Mouse (Mus musculus) ES-E14 (cell line): Measurements from ENCODE around the gene Ackr3. TPM values are rescaled to one million over a fixed set of nuclear protein-coding genes. Genes with fewer than 3 reads are reported as not detected.

Source experiments
- DNase-seq: peaks from one replicate; pipeline ENCODE4 v3.0.0-alpha.2; 2013; ENCODE audit warnings: low read depth, low spot score
- H3K27ac ChIP-seq: 2 replicates; pipeline ENCODE4 v1.5.1; 2012; ENCODE audit warnings: low read depth, mild to moderate bottlenecking, low read length, moderate library complexity, mixed read lengths; ENCODE audit not compliant: poor library complexity, insufficient read depth, severe bottlenecking
- H3K36me3 ChIP-seq: 2 replicates; pipeline ENCODE4 v1.6.1; 2012; ENCODE audit warnings: mild to moderate bottlenecking, low read length, moderate library complexity, mixed read lengths; ENCODE audit not compliant: control insufficient read depth, poor library complexity, insufficient read depth, severe bottlenecking
- H3K4me1 ChIP-seq, 2 experiments: fragments of 150-350 bp in 1 of 2; sonication (generic) in 1 of 2; 2 replicates each; pipeline ENCODE4 v1.6.1; 2012; ENCODE audit warnings: low read length in 2 of 2, mild to moderate bottlenecking in 1 of 2, mixed read lengths in 1 of 2; ENCODE audit not compliant: control insufficient read depth in 2 of 2, insufficient read depth in 2 of 2, poor library complexity in 1 of 2
- H3K4me3 ChIP-seq, 2 experiments: fragments of 150-350 bp in 1 of 2; sonication (generic) in 1 of 2; 2 replicates each; pipeline ENCODE4 v1.5.1; 2012; ENCODE audit warnings: low read length in 2 of 2, low read depth in 1 of 2, mild to moderate bottlenecking in 1 of 2, mixed read lengths in 1 of 2; ENCODE audit not compliant: insufficient read depth in 1 of 2, poor library complexity in 1 of 2, severe bottlenecking in 1 of 2
- H3K9ac ChIP-seq: 2 replicates; pipeline ENCODE4 v1.6.1; 2012; ENCODE audit warnings: low read depth, mild to moderate bottlenecking, low read length, mixed read lengths; ENCODE audit not compliant: poor library complexity, insufficient read depth, severe bottlenecking
- H3K9me3 ChIP-seq: fragments of 150-350 bp; sonication (generic); 2 replicates; pipeline ENCODE4 v1.6.1; 2012; ENCODE audit warnings: low read depth, mild to moderate bottlenecking, low read length; ENCODE audit not compliant: control insufficient read depth, insufficient read depth
- CHD2 ChIP-seq: IDR thresholded peaks from 2 replicates; pipeline ENCODE4 v1.6.1; 2014; ENCODE audit warnings: mild to moderate bottlenecking, low read depth, low read length, inconsistent platforms
- HCFC1 ChIP-seq: IDR thresholded peaks from 2 replicates; pipeline ENCODE4 v1.6.1; 2012; ENCODE audit warnings: low read length, inconsistent platforms, borderline replicate concordance; ENCODE audit not compliant: insufficient read depth
- MAFK ChIP-seq: IDR thresholded peaks from 2 replicates; pipeline ENCODE4 v1.6.1; 2014; ENCODE audit warnings: mild to moderate bottlenecking, low read depth, low read length, inconsistent platforms; ENCODE audit not compliant: insufficient read depth
- ZC3H11A ChIP-seq: IDR thresholded peaks from 2 replicates; pipeline ENCODE4 v1.6.1; 2012; ENCODE audit warnings: low read depth, mild to moderate bottlenecking, inconsistent platforms, low read length, borderline replicate concordance
- ZNF384 ChIP-seq: IDR thresholded peaks from 2 replicates; pipeline ENCODE4 v1.6.1; 2012; ENCODE audit warnings: low read depth, low read length, inconsistent platforms
- in situ Hi-C, 2 experiments: fragments of 600-800 bp; cut with MboI; formaldehyde crosslinking; loops; one replicate each; pipeline ENCODE4 v1.15.1; 2025; ENCODE audit warnings: low sequenced_read_pairs in 2 of 2, inconsistent platforms in 1 of 2; ENCODE audit not compliant: unreplicated experiment in 2 of 2
- total RNA-seq: library from RNA; depleted of rRNA; stranded (reverse); fragments of 300-350 nt; gene quantifications from 2 replicates; pipeline ENCODE4 v1.2.3, GENCODE M21; 2012

Gene Ackr3
- total RNA-seq, 1 experiment, result 2.2 TPM

DNA sequence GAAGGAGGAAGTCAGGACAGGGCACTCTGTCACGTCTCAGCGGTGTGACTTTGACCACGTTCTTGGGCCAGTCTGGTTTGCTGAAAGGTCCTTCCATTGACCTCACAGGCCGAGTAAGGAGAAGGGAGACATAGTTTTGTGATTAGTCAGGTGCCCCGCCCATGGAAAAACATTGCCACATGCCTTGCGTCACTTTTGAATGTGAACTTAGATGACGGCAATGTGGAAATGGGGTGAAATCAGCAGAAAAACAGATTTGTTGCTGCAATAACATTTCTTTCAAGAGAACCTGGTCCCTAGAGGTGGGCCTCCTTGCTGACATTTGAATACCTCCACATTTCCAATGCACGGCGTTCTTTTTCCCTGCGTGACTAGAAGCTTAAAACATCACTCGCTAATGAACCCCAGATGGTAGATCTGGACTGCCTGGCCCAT is 30.9 kb downstream of the Ackr3 start:
- H3K4me3 ChIP-seq, result no peak overlapping the region
- no peaks in the 10 kb centered on the region for H3K4me1 ChIP-seq
- H3K36me3 ChIP-seq, result no peaks in the 10 kb centered on the region
- no peak overlapping the region for H3K9ac ChIP-seq
- in situ Hi-C loops, result no loop called here
- no peak for DNase-seq
- H3K9me3 ChIP-seq, result no peaks in the 10 kb centered on the region
- no peak for TF ChIP-seq MAFK
- no peak for TF ChIP-seq HCFC1
- no peak for TF ChIP-seq ZC3H11A
- no peak for TF ChIP-seq CHD2
- no peak for TF ChIP-seq ZNF384
- no peak overlapping the region for H3K27ac ChIP-seq

DNA sequence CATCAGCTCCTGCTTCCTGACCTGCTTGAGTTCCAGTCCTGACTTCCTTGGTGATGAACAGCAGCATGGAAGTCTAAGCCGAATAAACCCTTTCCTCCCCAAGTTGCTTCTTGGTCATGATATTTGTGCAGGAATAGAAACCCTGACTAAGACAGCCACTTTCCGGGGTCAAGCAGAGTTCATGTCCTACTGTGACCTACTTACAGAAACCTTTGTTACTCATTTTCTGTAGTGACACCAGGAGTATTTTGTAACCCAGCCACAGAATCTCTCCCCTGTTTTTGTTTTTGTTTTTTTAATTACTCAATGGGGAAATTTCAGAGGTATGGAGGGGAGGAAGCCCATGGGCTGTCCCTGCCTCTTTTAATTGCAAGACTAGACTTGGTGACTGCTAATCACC is 32.9 kb downstream of the Ackr3 start:
- in situ Hi-C loops, result no loop called here
- no peaks in the 10 kb centered on the region for H3K9me3 ChIP-seq

DNA sequence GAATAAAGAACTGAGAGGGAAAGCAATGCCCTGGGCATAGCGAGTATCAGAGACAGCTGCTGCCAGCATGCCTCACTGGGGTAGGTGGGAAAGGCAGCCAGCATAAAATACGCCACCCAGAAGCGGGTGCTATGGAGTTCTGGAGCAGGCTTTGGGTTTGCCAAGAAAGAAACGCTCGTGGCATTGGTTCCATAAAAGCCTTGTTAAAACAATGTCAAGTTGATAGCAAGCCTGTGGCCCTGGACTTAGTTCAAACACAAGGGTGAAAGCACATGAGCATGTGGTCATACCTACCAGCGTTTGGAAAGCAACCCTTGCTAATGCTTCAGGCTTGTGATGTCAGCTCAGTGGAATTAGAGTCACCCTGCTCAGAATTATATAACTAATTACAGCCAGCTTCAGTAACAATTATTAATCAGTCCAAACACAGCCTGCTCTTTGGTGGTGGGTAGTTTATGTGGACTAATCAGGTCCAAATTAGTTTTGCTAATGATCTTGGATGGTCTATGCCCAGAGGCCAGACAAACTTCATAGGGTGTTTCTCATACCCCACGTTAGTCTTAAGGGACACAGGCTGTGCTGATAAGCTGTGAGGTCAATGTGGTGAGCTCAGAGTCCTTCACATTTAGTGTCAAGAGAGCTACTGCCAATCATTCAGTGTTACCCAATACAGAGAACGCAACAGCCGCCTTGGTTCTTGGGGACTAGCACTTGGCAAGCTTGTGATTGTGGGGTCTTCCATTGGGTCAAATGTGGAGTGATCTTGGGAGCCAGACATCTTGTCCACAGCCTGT is 34.5 kb downstream of the Ackr3 start:
- Histone ChIP-seq H3K27ac (no peak overlapping the region), H3K36me3 (no peaks in the 10 kb centered on the region), H3K9ac (no peak overlapping the region), H3K4me3 (no peak overlapping the region), H3K4me1 (no peaks in the 10 kb centered on the region), H3K9me3 (no peaks in the 10 kb centered on the region)
- TF ChIP-seq ZNF384 (no peak), ZC3H11A (no peak), HCFC1 (no peak), MAFK (no peak), CHD2 (no peak)
- DNase-seq, result no peak
- in situ Hi-C loops, result no loop called here

More for the DNA sequence above, 32.9 kb downstream of the Ackr3 start:
- DNase-seq, result no peak
- Histone ChIP-seq H3K9ac (no peak overlapping the region), H3K4me1 (no peaks in the 10 kb centered on the region), H3K4me3 (no peak overlapping the region), H3K36me3 (no peaks in the 10 kb centered on the region), H3K27ac (no peak overlapping the region)
- TF ChIP-seq MAFK (no peak), ZNF384 (no peak), ZC3H11A (no peak), HCFC1 (no peak), CHD2 (no peak)

DNA sequence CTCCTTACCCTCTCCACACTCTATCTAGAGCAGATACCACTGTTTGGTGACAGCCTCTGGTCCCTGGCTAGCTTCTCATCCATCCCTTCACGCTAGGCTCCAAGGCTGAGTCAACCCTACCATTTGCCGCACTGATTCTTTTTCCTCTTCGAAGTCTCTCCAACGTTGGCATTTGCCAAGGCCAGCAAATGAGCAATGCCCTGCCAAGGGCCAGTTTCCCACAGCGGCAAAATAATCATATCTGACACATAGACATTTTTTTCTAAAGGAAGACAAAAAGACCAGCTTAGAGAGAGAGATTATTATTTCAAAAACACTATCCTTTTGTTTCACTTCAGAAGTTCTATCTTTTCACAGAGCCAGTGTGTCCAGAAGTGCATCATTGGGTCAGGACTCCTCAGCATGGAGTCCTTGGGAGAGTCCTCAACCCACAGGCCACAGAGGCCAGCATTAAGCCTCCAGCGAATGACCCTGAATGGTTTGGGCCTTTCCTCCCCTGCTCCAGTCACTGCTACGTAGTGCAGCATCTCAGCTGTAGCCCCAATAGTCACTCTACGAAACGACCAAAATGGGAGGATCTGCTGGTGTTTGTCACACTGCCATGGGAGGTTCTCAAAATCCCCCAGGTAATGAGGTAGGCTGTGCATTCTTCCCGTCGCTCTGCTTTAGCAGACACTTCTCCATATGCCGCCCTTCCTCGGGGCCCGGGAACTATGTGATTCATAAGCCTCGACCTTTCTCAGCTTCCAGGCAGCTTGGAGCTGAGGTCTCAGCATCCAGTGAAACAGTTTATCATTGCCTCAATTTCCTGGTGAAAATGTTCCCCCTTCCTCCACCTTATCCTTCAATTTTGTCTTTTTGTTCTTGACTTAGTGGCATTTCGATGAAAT is 35.8 kb downstream of the Ackr3 start:
- H3K27ac ChIP-seq, result no peak overlapping the region
- H3K9ac ChIP-seq, result no peak overlapping the region
- DNase-seq, result no peak
- H3K4me1 ChIP-seq, result no peaks in the 10 kb centered on the region
- H3K36me3 ChIP-seq, result no peaks in the 10 kb centered on the region
- no peaks in the 10 kb centered on the region for H3K9me3 ChIP-seq
- in situ Hi-C loops, result no loop called here
- H3K4me3 ChIP-seq, result no peak overlapping the region
- TF ChIP-seq HCFC1 (no peak), ZC3H11A (no peak), CHD2 (no peak), MAFK (no peak), ZNF384 (no peak)
